Comparison of ENCODE assay signal across 10 mouse cellular contexts in genomic region chr11:108933835-108934234, GRCm38 (mm10). TPM values are rescaled to one million over a fixed set of nuclear protein-coding genes. Genes with fewer than 3 reads are reported as not detected.
DNase-seq lines count a peak whose midpoint lies in the region; ATAC-seq lines count a peak whose summit lies in the region.
"Had no signal": no experiment of that assay in that cellular context is flagged by ENCODE, and none has a peak within 500 bp of the region (broad histone marks: within the 10 kb centered on the region; RNA-seq: fewer than 3 reads in every experiment).

No protein-coding gene starts in this region.

- peaks cover 82% of the 10 kb centered on the region for H3K4me1 ChIP-seq in neural tube, embryonic 13.5 days (replicated peaks)

- no peaks in the 10 kb centered on the region for H3K9me3 ChIP-seq in neural tube, embryonic 13.5 days
- H3K9me3 ChIP-seq: heart, embryonic 15.5 days had no signal

- no peaks in the 10 kb centered on the region for H3K27me3 ChIP-seq in neural tube, embryonic 13.5 days

- WGBS in neural tube, embryonic 13.5 days = 76% methylated on average over 9 of the region's 9 CpGs

- ATAC-seq in neural tube, embryonic 13.5 days (ENCODE audit: low read depth) = no peak

- no peak overlapping the region for H3K4me2 ChIP-seq in neural tube, embryonic 13.5 days
- H3K4me2 ChIP-seq: heart, embryonic 15.5 days had no signal

- DNase-seq in adrenal gland, postnatal 25 days = peak; percentile 3
- DNase-seq in adrenal gland, adult 18-20 months (ENCODE audit: low spot score in 2 of 2) = no peak
- DNase-seq in neural tube, embryonic 10.5 days (ENCODE audit: extremely low spot score, low spot score) = no peak
- peak; percentile 80 for DNase-seq in lung, postnatal 10 days
- DNase-seq in layer of hippocampus, postnatal 10 days (ENCODE audit: low spot score in 2 of 2) = no peak
- no peak for DNase-seq in c-Kit-positive CD71-positive TER-119-positive erythroid progenitor cells, embryonic 14.5 days (ENCODE audit: low spot score)
- DNase-seq in spleen, adult 12 weeks (ENCODE audit: low spot score) = no peak
- DNase-seq: kidney, postnatal 14 days had no signal

- no peak overlapping the region for H3K9ac ChIP-seq in neural tube, embryonic 13.5 days
- H3K9ac ChIP-seq: heart, embryonic 15.5 days had no signal

- peaks cover 49% of the 10 kb centered on the region for H3K36me3 ChIP-seq in neural tube, embryonic 13.5 days
- H3K36me3 ChIP-seq: heart, embryonic 15.5 days had no signal

- H3K27ac ChIP-seq in neural tube, embryonic 13.5 days (replicated peaks) = peak overlapping the region; percentile 64; the same call in 1 of the 2 replicates
- H3K27ac ChIP-seq: heart, embryonic 15.5 days had no signal

- H3K4me3 ChIP-seq in neural tube, embryonic 13.5 days = no peak overlapping the region
- H3K4me3 ChIP-seq: heart, embryonic 15.5 days had no signal

RNA-seq across cellular contexts. Expression of gene Axin2, which starts 13.7 kb away (rescaled TPM):
- total RNA-seq in adrenal gland, postnatal 25 days (2021) = 42.0 and 43.5 TPM in 2 replicates
- 10 to 100 TPM; 36.9 to 56.2 TPM for total RNA-seq in adrenal gland, adult 18-20 months (2021)
- polyA plus RNA-seq in neural tube, embryonic 13.5 days (2015; fragmentation: Nextera tagmentation; extraction: Ambion mirVana) = 8.8 and 10.6 TPM in 2 replicates
- total RNA-seq in layer of hippocampus, postnatal 10 days (2021) = 10 to 100 TPM; 30.3 to 32.6 TPM

Comparison
In these comparisons a context has a peak if more than half of its experiments do, and no peak if none do; other contexts are left out.
1. DNase-seq: peak in adrenal gland, postnatal 25 days (single experiment) and lung, postnatal 10 days (single experiment); none in adrenal gland, adult 18-20 months (0 of 2), neural tube, embryonic 10.5 days (single experiment), layer of hippocampus, postnatal 10 days (0 of 2), c-Kit-positive CD71-positive TER-119-positive erythroid progenitor cells, embryonic 14.5 days (single experiment) and spleen, adult 12 weeks (single experiment).